In the genomic region with DNA sequence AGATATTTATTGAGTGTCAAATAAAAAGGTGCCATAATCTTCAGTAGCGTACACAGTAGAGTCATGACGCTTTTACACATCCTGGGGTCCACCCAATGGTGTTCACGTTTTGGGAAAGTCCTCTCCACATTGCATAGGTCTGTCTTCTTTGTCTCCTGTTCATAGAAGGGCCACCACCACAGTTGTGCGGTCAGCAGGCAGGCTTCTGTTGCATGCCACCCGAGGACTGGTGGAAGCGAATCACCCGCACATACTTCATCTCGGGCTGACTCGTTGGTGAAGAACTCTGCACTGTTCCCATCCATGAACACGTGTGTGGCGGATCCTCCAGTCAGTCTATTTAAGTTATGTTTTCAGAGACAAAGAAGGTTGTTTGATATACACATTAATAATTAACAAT, we compare ENCODE assay signal across 15 mouse cellular contexts.
"Had no signal": no experiment of that assay in that cellular context is flagged by ENCODE, and none has a peak within 500 bp of the region (broad histone marks: within the 10 kb centered on the region; RNA-seq: fewer than 3 reads in every experiment).

No protein-coding gene starts in this region.

- DNase-seq: lung, adult 18-20 months; lung, embryonic 14.5 days; lung, postnatal 10 days; lung, postnatal 4 days; midbrain, embryonic 14.5 days; right cerebral cortex, postnatal 14 days; thymus, adult 2 months; thymus, postnatal 25 days; thymus, postnatal 4 days had no signal

- H3K27ac ChIP-seq: liver, embryonic 14.5 days; midbrain, embryonic 10.5 days; neural tube, embryonic 13.5 days; neural tube, embryonic 15.5 days; stomach, embryonic 15.5 days; stomach, postnatal 0 days had no signal

- H3K4me3 ChIP-seq: midbrain, embryonic 10.5 days; neural tube, embryonic 13.5 days; neural tube, embryonic 15.5 days; stomach, embryonic 15.5 days had no signal

- H3K4me1 ChIP-seq: midbrain, embryonic 10.5 days; stomach, embryonic 15.5 days had no signal
